Mouse (Mus musculus) MEL (cell line): ENCODE results near the gene Acoxl. TPM values are rescaled to one million over a fixed set of nuclear protein-coding genes. Genes with fewer than 3 reads are reported as not detected.

Experiments used
- DNase-seq: peaks from one replicate; pipeline ENCODE4 v3.0.0; 2011; ENCODE audit warnings: low read depth, low spot score
- H3K27ac ChIP-seq: 2 replicates; pipeline ENCODE4 v1.5.1; 2012; ENCODE audit warnings: low read depth, mild to moderate bottlenecking, control low read depth, low read length, moderate library complexity; ENCODE audit not compliant: control insufficient read depth
- H3K27me3 ChIP-seq, 2 experiments: fragments of 150-350 bp in 1 of 2; sonication (generic) in 1 of 2; 2 replicates each; pipeline ENCODE4 v1.6.1; 2012; ENCODE audit warnings: low read length in 2 of 2, mild to moderate bottlenecking in 2 of 2, improper control_type of control experiment in 1 of 2, moderate library complexity in 1 of 2; ENCODE audit not compliant: insufficient read depth in 2 of 2, control insufficient read depth in 1 of 2
- H3K36me3 ChIP-seq, 2 experiments: 2 replicates each; pipeline ENCODE4 v1.6.1; 2012 to 2014; ENCODE audit warnings: low read length in 2 of 2, improper control_type of control experiment in 1 of 2, inconsistent platforms in 1 of 2, mild to moderate bottlenecking in 1 of 2; ENCODE audit not compliant: insufficient read depth in 2 of 2, control insufficient read depth in 1 of 2
- H3K4me1 ChIP-seq, 2 experiments: fragments of 150-350 bp in 1 of 2; sonication (generic) in 1 of 2; 2 replicates each; pipeline ENCODE4 v1.6.1; 2012; ENCODE audit warnings: low read length in 2 of 2, improper control_type of control experiment in 1 of 2, mild to moderate bottlenecking in 1 of 2; ENCODE audit not compliant: insufficient read depth in 2 of 2, control insufficient read depth in 1 of 2
- H3K4me3 ChIP-seq, 2 experiments: fragments of 150-350 bp in 1 of 2; sonication (generic) in 1 of 2; 2 replicates each; pipeline ENCODE4 v1.5.1; 2012; ENCODE audit warnings: low read depth in 2 of 2, low read length in 2 of 2, mild to moderate bottlenecking in 2 of 2, moderate library complexity in 2 of 2, control low read depth in 1 of 2, improper control_type of control experiment in 1 of 2; ENCODE audit not compliant: control insufficient read depth in 1 of 2, insufficient read depth in 1 of 2
- H3K79me2 ChIP-seq: 2 replicates; pipeline ENCODE4 v1.6.1; 2012; ENCODE audit warnings: mild to moderate bottlenecking, low read length, moderate library complexity; ENCODE audit not compliant: control insufficient read depth, poor library complexity, insufficient read depth
- H3K9ac ChIP-seq: 2 replicates; pipeline ENCODE4 v1.6.1; 2012; ENCODE audit warnings: low read depth, mild to moderate bottlenecking, control low read depth, low read length, moderate library complexity; ENCODE audit not compliant: control insufficient read depth, poor library complexity, severe bottlenecking
- H3K9me3 ChIP-seq: fragments of 150-350 bp; sonication (generic); replicated peaks from 2 replicates; pipeline ENCODE4 v1.6.1; 2012; ENCODE audit warnings: mild to moderate bottlenecking, low read length, improper control_type of control experiment, moderate library complexity; ENCODE audit not compliant: insufficient read depth
- BHLHE40 ChIP-seq: IDR thresholded peaks from 2 replicates; pipeline ENCODE4 v1.6.1; 2012; ENCODE audit warnings: low read depth, mild to moderate bottlenecking, inconsistent platforms, low read length, improper control_type of control experiment, borderline replicate concordance
- CHD2 ChIP-seq: IDR thresholded peaks from 2 replicates; pipeline ENCODE4 v1.6.1; 2011; ENCODE audit warnings: low read length, improper control_type of control experiment
- CTCF ChIP-seq, 3 experiments: IDR thresholded peaks in 2 of 3; conservative IDR thresholded peaks in 1 of 3; 2 replicates each; pipeline ENCODE4 v1.5.1; 2011 to 2012; ENCODE audit warnings: low read length in 3 of 3, low read depth in 2 of 3, mild to moderate bottlenecking in 2 of 3, improper control_type of control experiment in 1 of 3, inconsistent platforms in 1 of 3, mixed read lengths in 1 of 3, moderate library complexity in 1 of 3; ENCODE audit not compliant: control insufficient read depth in 1 of 3, insufficient read depth in 1 of 3, poor library complexity in 1 of 3, severe bottlenecking in 1 of 3
- E2F4 ChIP-seq: IDR thresholded peaks from 2 replicates; pipeline ENCODE4 v1.6.1; 2011; ENCODE audit warnings: low read depth, low read length, improper control_type of control experiment, borderline replicate concordance
- EP300 ChIP-seq, 2 experiments: IDR thresholded peaks; 2 replicates each; pipeline ENCODE4 v1.6.1; 2011; ENCODE audit warnings: improper control_type of control experiment in 2 of 2, low read length in 2 of 2, low read depth in 1 of 2, mild to moderate bottlenecking in 1 of 2
- ETS1 ChIP-seq: IDR thresholded peaks from 2 replicates; pipeline ENCODE4 v1.6.1; 2012; ENCODE audit warnings: low read depth, mild to moderate bottlenecking, inconsistent platforms, low read length, improper control_type of control experiment, moderate library complexity
- GABPA ChIP-seq: IDR thresholded peaks from 2 replicates; pipeline ENCODE4 v1.6.1; 2012; ENCODE audit warnings: low read depth, mild to moderate bottlenecking, inconsistent platforms, low read length, improper control_type of control experiment, moderate library complexity
- MAFK ChIP-seq: IDR thresholded peaks from 2 replicates; pipeline ENCODE4 v1.6.1; 2011; ENCODE audit warnings: low read depth, mild to moderate bottlenecking, low read length, improper control_type of control experiment, borderline replicate concordance
- MAX ChIP-seq: IDR thresholded peaks from 2 replicates; pipeline ENCODE4 v1.6.1; 2011; ENCODE audit warnings: low read length, improper control_type of control experiment
- MAZ ChIP-seq: IDR thresholded peaks from 2 replicates; pipeline ENCODE4 v1.6.1; 2012; ENCODE audit warnings: low read depth, mild to moderate bottlenecking, inconsistent platforms, low read length, improper control_type of control experiment
- MEF2A ChIP-seq: IDR thresholded peaks from 2 replicates; pipeline ENCODE4 v1.6.1; 2014; ENCODE audit warnings: low read depth, mild to moderate bottlenecking, inconsistent platforms, low read length, improper control_type of control experiment; ENCODE audit not compliant: poor library complexity, insufficient replicate concordance, severe bottlenecking; ENCODE audit errors: extremely low read depth
- MYB ChIP-seq: IDR thresholded peaks from 2 replicates; pipeline ENCODE4 v1.6.1; 2011; ENCODE audit warnings: mild to moderate bottlenecking, low read depth, low read length, improper control_type of control experiment
- POLR2AphosphoS2 ChIP-seq: IDR thresholded peaks from 2 replicates; pipeline ENCODE4 v1.6.1; 2011; ENCODE audit warnings: low read length, improper control_type of control experiment
- RAD21 ChIP-seq: IDR thresholded peaks from 2 replicates; pipeline ENCODE4 v1.6.1; 2011; ENCODE audit warnings: mild to moderate bottlenecking, low read depth, low read length, improper control_type of control experiment
- SIN3A ChIP-seq: IDR thresholded peaks from 2 replicates; pipeline ENCODE4 v1.6.1; 2012; ENCODE audit warnings: low read length, improper control_type of control experiment, inconsistent platforms
- SMC3 ChIP-seq: IDR thresholded peaks from 2 replicates; pipeline ENCODE4 v1.6.1; 2011; ENCODE audit warnings: low read depth, low read length, improper control_type of control experiment
- TAL1 ChIP-seq: IDR thresholded peaks from 2 replicates; pipeline ENCODE4 v1.6.1; 2012; ENCODE audit warnings: mild to moderate bottlenecking, inconsistent platforms, low read length, moderate library complexity, mixed read lengths
- TBP ChIP-seq: IDR thresholded peaks from 2 replicates; pipeline ENCODE4 v1.8.0; 2011; ENCODE audit warnings: low read depth, low read length, improper control_type of control experiment
- TCF12 ChIP-seq: IDR thresholded peaks from 2 replicates; pipeline ENCODE4 v1.6.1; 2014; ENCODE audit warnings: low read depth, mild to moderate bottlenecking, inconsistent platforms, low read length, improper control_type of control experiment, moderate library complexity
- UBTF ChIP-seq: IDR thresholded peaks from 2 replicates; pipeline ENCODE4 v1.6.1; 2012; ENCODE audit warnings: low read depth, mild to moderate bottlenecking, inconsistent platforms, low read length, improper control_type of control experiment, moderate library complexity, borderline replicate concordance; ENCODE audit not compliant: insufficient read depth
- USF1 ChIP-seq: IDR thresholded peaks from 2 replicates; pipeline ENCODE4 v1.6.1; 2014; ENCODE audit warnings: low read depth, mild to moderate bottlenecking, inconsistent platforms, low read length, improper control_type of control experiment, moderate library complexity
- ZC3H11A ChIP-seq: IDR thresholded peaks from 2 replicates; pipeline ENCODE4 v1.6.1; 2012; ENCODE audit warnings: low read depth, mild to moderate bottlenecking, inconsistent platforms, low read length, improper control_type of control experiment
- ZKSCAN1 ChIP-seq: IDR thresholded peaks from 2 replicates; pipeline ENCODE4 v1.6.1; 2012; ENCODE audit warnings: low read depth, mild to moderate bottlenecking, inconsistent platforms, low read length, improper control_type of control experiment, moderate library complexity
- polyA plus RNA-seq, 2 experiments: library from polyadenylated mRNA; stranded (reverse) in 1 of 2; unstranded in 1 of 2; fragments of >175 nt in 1 of 2; fragments of >200 nt in 1 of 2; gene quantifications; 2 replicates each; pipeline versions ENCODE4 v1.2.1 to v1.2.4; 2012; ENCODE audit warnings: low replicate concordance in 2 of 2, low read depth in 1 of 2; ENCODE audit not compliant: insufficient read length in 2 of 2, insufficient read depth in 1 of 2, missing spikeins in 1 of 2
- total RNA-seq: library from RNA; depleted of rRNA; stranded (reverse); fragments of 300-350 nt; gene quantifications from 2 replicates; pipeline ENCODE4 v1.2.3, GENCODE M21; 2012

The Acoxl gene
- total and polyA plus RNA-seq, 3 experiments = 0.31 to 0.39 TPM; not detected in 1

DNA sequence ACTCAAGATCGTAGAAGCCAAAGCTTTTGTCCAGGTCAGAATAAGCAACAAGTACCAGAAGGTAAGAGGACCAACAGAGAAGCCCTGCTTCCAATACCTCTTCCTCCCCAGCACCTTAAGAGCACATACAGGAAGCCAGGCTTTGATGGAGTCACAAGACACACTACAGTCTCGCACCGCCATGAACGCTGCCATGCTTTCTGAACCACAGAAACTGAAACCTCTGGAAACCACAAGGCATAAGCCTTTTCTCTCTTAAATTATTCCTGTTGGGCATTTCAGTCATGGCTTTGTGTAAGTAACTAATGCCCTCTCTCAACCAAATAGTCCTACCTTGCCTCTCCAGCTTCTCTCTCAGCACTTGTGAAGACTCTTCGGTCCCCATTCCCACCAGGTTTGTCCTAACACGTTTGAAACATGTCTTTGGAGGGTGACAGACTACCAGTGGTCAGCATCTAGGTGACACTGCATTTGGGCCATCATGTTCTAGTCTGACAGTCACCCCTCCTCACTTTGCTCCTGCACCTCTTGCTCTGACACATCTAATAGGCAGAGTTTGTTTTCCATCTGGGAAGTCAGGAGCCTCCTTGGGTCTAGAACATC is 251.7 kb downstream of the Acoxl start:
- H3K4me3 ChIP-seq = no peak overlapping the region
- H3K9me3 ChIP-seq = no peaks in the 10 kb centered on the region
- peaks cover 0 to 11% of the 10 kb centered on the region in 2 experiments; a peak in 2 of 4 replicates for H3K36me3 ChIP-seq
- no peak overlapping the region for H3K27ac ChIP-seq
- no peak for TF ChIP-seq MEF2A
- TF ChIP-seq ZC3H11A = no peak
- no peak for TF ChIP-seq SMC3
- no peak for TF ChIP-seq BHLHE40
- TF ChIP-seq MAZ = no peak
- TF ChIP-seq E2F4 = no peak
- no peak for TF ChIP-seq MYB
- TF ChIP-seq ZKSCAN1 = no peak
- TF ChIP-seq CHD2 = no peak
- no peak for TF ChIP-seq EP300 (IDR thresholded peaks at IDR 0.05; ENCODE audit: low read depth in 1 of 2, low read length in 2 of 2)
- TF ChIP-seq TBP = no peak
- TF ChIP-seq RAD21 = no peak
- TF ChIP-seq MAFK = no peak
- TF ChIP-seq ETS1 = no peak
- TF ChIP-seq TCF12 = no peak
- peaks cover 6 to 12% of the 10 kb centered on the region in 2 experiments; a peak in 3 of 4 replicates for H3K4me1 ChIP-seq
- no peaks in the 10 kb centered on the region for H3K27me3 ChIP-seq
- no peaks in the 10 kb centered on the region for H3K79me2 ChIP-seq
- H3K9ac ChIP-seq = no peak overlapping the region
- DNase-seq = no peak

DNA sequence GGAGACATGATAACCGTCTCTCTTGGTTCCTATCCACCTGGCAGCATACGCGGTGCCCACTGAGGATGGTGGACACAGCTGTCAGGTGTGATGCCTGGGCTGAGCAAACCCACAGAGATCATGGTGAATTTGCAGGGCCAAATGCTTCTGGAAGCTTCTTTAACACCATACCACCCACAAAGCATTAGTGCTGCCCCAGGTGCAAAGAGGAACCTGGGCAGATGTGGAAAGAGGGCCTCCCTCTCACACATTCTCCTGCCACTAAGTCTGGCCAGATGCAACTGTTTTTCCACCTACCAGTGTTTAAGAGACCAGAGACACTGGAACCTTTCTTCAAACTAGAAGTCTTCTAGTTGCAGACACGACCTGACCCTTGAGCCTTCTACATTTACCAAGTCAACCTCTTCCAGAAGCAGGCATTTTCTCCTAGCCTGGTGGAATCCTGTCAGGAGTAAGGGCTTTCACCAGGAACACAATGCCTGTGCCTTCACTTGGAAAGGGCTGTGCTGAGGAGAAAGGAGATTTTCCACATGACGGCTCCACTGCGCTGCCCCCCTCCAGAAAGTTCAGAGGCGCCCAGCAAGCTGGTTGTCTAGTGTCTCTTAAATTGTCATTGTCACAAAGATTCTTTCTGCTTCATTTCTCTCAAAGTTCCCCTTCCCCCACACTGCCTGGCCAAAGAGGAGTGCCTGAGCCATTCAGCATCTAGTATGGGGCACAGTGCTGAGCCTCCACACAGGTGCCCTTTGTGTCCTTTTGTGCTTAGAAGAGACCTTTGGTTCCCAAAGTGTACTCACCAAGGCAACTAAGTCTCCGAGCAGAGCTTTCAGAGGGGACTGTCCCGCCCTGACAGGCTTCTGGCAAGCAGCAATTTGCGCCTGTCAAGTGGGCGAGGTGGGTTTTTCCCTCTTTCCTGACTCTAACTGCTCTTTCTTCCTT is 253.0 kb downstream of the Acoxl start:
- Histone ChIP-seq H3K36me3 (peaks cover 0 to 2% of the 10 kb centered on the region in 2 experiments; a peak in 2 of 4 replicates), H3K4me3 (no peak overlapping the region), H3K27ac (no peak overlapping the region), H3K79me2 (no peaks in the 10 kb centered on the region), H3K4me1 (peaks cover 2 to 3% of the 10 kb centered on the region in 2 experiments; a peak in 3 of 4 replicates), H3K27me3 (no peaks in the 10 kb centered on the region), H3K9ac (no peak overlapping the region), H3K9me3 (no peaks in the 10 kb centered on the region)
- TF ChIP-seq E2F4 (no peak), BHLHE40 (no peak), TAL1 (no peak), UBTF (no peak), SMC3 (no peak), SIN3A (no peak), POLR2AphosphoS2 (no peak), RAD21 (no peak), TBP (no peak), GABPA (no peak), ZKSCAN1 (no peak), USF1 (no peak), CTCF (IDR thresholded peaks at IDR 0.05 in 2 of 3, conservative IDR thresholded peaks at IDR 0.05 in 1 of 3; ENCODE audit: control insufficient read depth in 1 of 3, insufficient read depth in 1 of 3, low read depth in 2 of 3, low read length in 3 of 3, poor library complexity in 1 of 3, severe bottlenecking in 1 of 3) (no peak), MAX (no peak), MAZ (no peak), MAFK (no peak)
- no peak for DNase-seq
